Mouse (Mus musculus): ENCODE data around the gene Bpifa6. TPM values are rescaled to one million over a fixed set of nuclear protein-coding genes. Genes with fewer than 3 reads are reported as not detected.
"Not testable (repeated sequence)": the region's sequence is repeated elsewhere in the genome, so short reads cannot be mapped to it uniquely, and the experiment has no call there.

The Bpifa6 gene
- polyA plus RNA-seq, 1 experiment from 2014 or later = not detected

DNA sequence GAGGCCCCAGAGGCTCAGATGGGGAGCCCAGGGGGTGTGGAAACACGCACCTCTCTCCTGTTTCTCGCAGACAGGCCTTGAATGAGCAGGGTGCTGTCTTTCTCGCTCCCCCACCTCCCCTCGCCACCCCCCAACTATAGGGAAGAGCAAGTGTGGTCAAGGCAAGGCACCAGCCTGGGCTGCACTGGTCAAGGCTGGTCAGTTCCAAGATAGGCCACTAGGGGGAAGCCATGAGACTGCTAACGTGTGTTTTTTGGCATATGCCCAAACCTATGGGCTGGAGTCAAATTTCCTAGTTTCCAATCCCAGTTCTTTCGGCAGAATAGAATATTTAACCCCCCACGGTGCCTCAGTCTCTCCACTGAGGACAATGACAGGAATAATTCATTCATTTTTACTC, 21.0 kb downstream of the Bpifa6 start:
- WGBS = 2% methylated on average over 7 of the region's 7 CpGs
- no peak for ATAC-seq (replicated peaks)

DNA sequence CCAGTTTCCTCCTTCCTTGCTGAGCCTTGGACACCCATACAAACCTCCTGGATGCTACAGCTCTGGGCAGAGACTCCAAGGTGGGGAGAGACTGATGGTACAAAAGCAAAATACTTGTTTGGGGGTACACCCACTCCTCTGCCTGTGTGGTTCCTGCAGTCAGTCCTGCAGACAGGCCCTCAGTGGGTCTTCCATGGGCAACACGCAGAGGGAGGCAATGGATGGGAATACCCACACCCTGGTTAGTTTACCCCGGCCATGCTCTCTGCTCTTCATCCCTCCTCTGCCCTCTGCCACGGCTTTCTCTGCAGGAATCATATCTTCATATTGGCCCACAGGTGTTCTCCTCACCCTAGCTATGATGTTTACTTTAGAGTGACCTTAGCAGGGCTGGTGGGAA, 25.8 kb downstream of the Bpifa6 start:
- Histone ChIP-seq H3K9me3 (no peaks in the 10 kb centered on the region), H3K36me3 (replicated peaks) (no peaks in the 10 kb centered on the region), H3K27me3 (replicated peaks) (no peaks in the 10 kb centered on the region), H3K4me2 (no peak overlapping the region), H3K9ac (no peak overlapping the region), H3K4me3 (no peak overlapping the region), H3K27ac (no peak overlapping the region), H3K4me1 (no peaks in the 10 kb centered on the region)
- no peak for ATAC-seq (replicated peaks)
- WGBS = 73% methylated on average over 3 of the region's 3 CpGs

More for the DNA sequence above, 21.0 kb downstream of the Bpifa6 start:
- Histone ChIP-seq H3K27ac (no peak overlapping the region), H3K9ac (no peak overlapping the region), H3K36me3 (replicated peaks) (no peaks in the 10 kb centered on the region), H3K4me1 (no peaks in the 10 kb centered on the region), H3K27me3 (replicated peaks) (no peaks in the 10 kb centered on the region), H3K4me2 (no peak overlapping the region), H3K4me3 (no peak overlapping the region), H3K9me3 (no peaks in the 10 kb centered on the region)

DNA sequence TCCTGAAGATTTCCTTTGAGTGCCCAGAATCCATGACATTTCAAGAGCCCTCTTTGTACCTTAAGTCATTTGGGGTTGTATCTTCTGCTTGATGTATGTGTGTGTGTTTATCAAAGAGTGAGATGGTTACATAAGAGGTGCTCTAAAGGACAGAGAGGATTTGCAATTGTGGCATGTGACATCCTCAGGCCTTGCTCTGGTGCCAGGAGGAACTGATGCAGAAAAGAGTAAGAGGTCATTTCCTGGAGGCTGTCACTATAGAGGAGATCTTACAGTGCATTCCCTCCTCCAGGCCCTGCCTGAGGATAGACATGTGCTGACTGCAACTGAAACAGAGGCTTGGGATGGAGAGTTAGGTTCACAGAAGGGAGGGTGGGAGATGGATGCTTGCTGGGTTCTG, 26.3 kb downstream of the Bpifa6 start:
- no peak for ATAC-seq (replicated peaks)
- no peaks in the 10 kb centered on the region for H3K4me1 ChIP-seq
- no peak overlapping the region for H3K9ac ChIP-seq
- H3K4me2 ChIP-seq = no peak overlapping the region
- no peaks in the 10 kb centered on the region for H3K36me3 ChIP-seq (replicated peaks)
- no peaks in the 10 kb centered on the region for H3K9me3 ChIP-seq
- H3K27me3 ChIP-seq (replicated peaks) = no peaks in the 10 kb centered on the region
- H3K27ac ChIP-seq = no peak overlapping the region
- no peak overlapping the region for H3K4me3 ChIP-seq

DNA sequence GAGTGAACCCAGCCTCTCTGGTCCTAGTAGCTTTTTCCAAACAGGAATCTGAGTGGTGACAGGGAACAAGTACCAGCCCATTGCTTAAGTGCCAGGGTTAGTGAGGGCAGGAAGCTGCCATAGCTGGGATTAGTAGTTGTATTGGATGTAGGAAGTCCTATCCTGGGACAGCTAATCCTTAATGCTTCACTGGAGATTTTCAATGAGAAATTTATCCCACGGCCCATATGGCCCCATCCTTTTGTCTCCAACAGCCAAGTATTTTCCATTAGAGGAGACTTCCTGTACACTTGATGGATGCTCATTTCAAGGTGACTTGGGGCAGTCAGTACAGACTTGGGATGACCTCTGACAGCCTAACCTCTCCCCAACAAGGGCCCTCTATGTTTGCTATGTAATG, 29.7 kb downstream of the Bpifa6 start:
- 8% methylated on average over 1 of the region's 1 CpGs for WGBS
- H3K4me2 ChIP-seq = no peak overlapping the region
- no peaks in the 10 kb centered on the region for H3K36me3 ChIP-seq (replicated peaks)
- no peak overlapping the region for H3K9ac ChIP-seq
- H3K9me3 ChIP-seq = no peaks in the 10 kb centered on the region
- no peaks in the 10 kb centered on the region for H3K4me1 ChIP-seq
- no peaks in the 10 kb centered on the region for H3K27me3 ChIP-seq (replicated peaks)
- no peak overlapping the region for H3K27ac ChIP-seq
- no peak for ATAC-seq (replicated peaks)
- no peak overlapping the region for H3K4me3 ChIP-seq

DNA sequence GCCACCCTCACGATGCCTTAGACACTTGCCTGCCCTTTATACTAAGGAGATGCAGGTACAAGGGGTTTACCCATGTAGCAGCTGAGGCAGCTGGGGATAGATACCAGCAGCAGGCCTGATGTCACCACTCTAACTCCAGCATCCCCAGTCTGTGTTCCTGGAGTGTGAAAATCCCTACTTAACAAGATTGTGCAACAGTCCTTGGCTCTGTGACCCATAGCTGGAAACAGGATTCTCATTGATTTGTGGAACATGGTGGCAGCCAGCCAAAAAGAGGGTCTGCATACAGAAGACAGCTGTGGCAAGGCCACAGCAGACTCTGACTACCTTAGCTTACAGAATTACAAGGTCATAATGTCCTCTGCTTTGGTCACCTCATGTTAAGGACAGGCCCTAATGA, 30.3 kb downstream of the Bpifa6 start:
- H3K4me1 ChIP-seq = no peaks in the 10 kb centered on the region
- no peaks in the 10 kb centered on the region for H3K27me3 ChIP-seq (replicated peaks)
- ATAC-seq (replicated peaks) = no peak
- whole genome bisulfite sequencing = 90% methylated on average over 1 of the region's 1 CpGs
- no peaks in the 10 kb centered on the region for H3K36me3 ChIP-seq (replicated peaks)
- H3K4me3 ChIP-seq = no peak overlapping the region
- H3K27ac ChIP-seq = no peak overlapping the region
- no peak overlapping the region for H3K9ac ChIP-seq
- H3K9me3 ChIP-seq = no peaks in the 10 kb centered on the region
- no peak overlapping the region for H3K4me2 ChIP-seq

DNA sequence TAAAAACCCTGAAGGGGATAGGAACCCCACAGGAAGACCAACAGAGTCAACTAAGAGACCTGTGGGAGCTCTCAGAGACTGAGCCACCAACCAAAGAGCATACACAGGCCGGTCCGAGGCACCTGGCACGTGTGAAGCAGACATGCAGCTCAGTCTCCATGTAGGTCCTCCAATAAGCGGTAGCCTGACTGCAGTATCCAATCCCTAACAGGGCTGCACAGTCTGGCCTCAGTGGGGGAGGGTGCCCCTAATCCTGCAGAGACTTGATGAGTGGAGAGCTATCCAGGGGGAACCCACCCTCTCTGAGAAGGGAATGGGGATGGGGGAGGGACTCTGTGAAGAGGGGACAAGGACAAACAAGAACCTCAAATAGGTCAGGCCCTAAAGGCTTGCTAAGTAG, 31.0 kb downstream of the Bpifa6 start:
- H3K27ac ChIP-seq = no peak overlapping the region
- H3K9me3 ChIP-seq = no peaks in the 10 kb centered on the region
- no peak overlapping the region for H3K4me3 ChIP-seq
- no peak overlapping the region for H3K4me2 ChIP-seq
- H3K27me3 ChIP-seq (replicated peaks) = no peaks in the 10 kb centered on the region
- 78% methylated on average over 4 of the region's 4 CpGs for WGBS
- ATAC-seq (replicated peaks) = no peak
- H3K4me1 ChIP-seq = no peaks in the 10 kb centered on the region
- no peak overlapping the region for H3K9ac ChIP-seq
- H3K36me3 ChIP-seq (replicated peaks) = no peaks in the 10 kb centered on the region

DNA sequence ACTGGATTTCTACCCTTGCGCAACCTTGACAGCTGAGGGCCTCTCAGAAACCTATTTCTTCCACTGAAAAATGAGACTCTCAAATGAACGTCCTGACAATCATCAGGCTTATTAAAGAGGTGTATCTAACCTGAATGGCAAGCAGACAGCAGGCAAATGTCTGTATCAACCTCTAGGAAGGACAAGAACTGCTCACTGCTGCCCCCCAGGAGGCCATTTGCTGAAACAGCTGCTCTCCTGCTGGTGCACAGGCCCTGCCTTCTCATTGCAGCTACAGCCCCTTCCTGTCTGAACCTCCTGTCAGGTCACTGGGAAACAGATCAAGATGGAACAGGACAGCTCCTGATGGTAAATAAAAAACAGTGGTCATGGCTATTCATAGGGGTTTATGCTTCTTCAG, 31.6 kb downstream of the Bpifa6 start:
- Histone ChIP-seq H3K9me3 (no peaks in the 10 kb centered on the region), H3K4me3 (no peak overlapping the region), H3K9ac (no peak overlapping the region), H3K27me3 (replicated peaks) (no peaks in the 10 kb centered on the region), H3K4me2 (no peak overlapping the region), H3K36me3 (replicated peaks) (no peaks in the 10 kb centered on the region), H3K4me1 (no peaks in the 10 kb centered on the region), H3K27ac (no peak overlapping the region)
- ATAC-seq (replicated peaks) = no peak
- WGBS = 84% methylated on average over 2 of the region's 2 CpGs

DNA sequence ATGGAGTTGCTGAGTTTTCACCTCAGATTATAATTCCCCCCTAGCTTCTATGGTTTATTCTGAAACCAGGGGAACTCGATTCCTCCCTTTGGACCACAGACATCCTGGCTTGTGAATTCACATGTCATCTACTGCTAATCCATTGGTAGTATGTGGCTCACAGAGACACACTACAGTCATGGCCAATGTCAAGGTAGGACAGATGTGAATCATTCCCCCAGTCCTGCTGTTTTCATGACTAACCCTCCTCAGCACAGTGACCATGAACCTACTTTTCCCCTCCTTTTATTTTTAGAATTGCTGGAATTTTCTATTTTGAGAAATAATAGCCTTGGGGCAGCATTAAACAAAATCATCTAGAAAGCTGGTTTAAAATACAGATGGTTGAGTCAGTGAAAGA, 32.6 kb downstream of the Bpifa6 start:
- no peak for ATAC-seq (replicated peaks)
- Histone ChIP-seq H3K36me3 (replicated peaks) (no peaks in the 10 kb centered on the region), H3K9me3 (no peaks in the 10 kb centered on the region)

DNA sequence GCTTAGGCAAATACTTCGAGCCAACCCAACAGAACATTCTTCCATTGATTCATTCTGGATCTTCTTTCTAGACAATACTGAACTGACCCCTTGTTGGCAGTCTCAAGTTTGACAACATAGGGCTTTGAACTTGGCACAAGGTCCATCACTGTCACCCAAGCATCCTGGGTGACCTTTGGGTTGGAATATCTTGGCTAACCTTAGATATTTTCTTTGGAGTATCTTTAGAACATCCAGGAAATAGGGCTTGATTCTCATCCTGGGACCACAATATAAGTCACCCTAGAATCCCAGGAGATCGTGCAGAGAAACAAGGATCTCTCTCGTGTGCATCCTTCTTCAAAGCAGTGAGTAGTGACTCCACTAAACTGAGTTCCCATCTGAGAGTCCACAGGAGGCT, 33.2 kb downstream of the Bpifa6 start, which contains the start of gene Bpifa2:
Gene Bpifa2, plus strand, starts transcription at position 301 of the 400 bp plus-strand sequence.
- WGBS = 82% methylated on average over 3 of the region's 3 CpGs
- Histone ChIP-seq H3K36me3 (replicated peaks) (no peaks in the 10 kb centered on the region), H3K9me3 (no peaks in the 10 kb centered on the region), H3K4me1 (no peaks in the 10 kb centered on the region), H3K27me3 (replicated peaks) (no peaks in the 10 kb centered on the region), H3K27ac (no peak within 1 kb of the TSS), H3K9ac (no peak within 1 kb of the TSS), H3K4me3 (no peak within 1 kb of the TSS), H3K4me2 (no peak within 1 kb of the TSS)
- no peak for ATAC-seq (replicated peaks)

More for the DNA sequence above, 32.6 kb downstream of the Bpifa6 start:
- Histone ChIP-seq H3K9ac (no peak overlapping the region), H3K27ac (no peak overlapping the region), H3K4me2 (no peak overlapping the region), H3K4me3 (no peak overlapping the region), H3K4me1 (no peaks in the 10 kb centered on the region), H3K27me3 (replicated peaks) (no peaks in the 10 kb centered on the region)
- 74% methylated on average over 1 of the region's 1 CpGs for WGBS

DNA sequence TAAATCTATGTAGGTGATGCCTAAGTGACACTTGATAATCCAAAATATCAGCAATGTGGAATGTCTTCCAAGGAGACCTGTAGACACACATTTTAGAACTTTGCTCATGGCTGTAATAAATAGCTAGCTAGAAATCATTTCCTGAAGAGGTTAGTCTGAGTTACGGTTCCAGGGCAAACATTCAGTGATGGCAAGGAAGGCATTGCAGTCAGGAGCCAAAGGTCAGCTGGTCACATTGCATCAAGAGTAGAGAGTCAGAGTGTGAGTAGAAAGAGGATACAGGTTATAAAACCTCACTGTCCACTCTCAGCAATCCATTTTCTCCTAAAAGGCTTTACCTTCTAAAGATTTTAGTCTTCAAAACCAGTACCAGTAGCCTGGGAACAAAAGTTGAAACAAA, 43.2 kb downstream of the Bpifa6 start:
- no peaks in the 10 kb centered on the region for H3K4me1 ChIP-seq
- no peak overlapping the region for H3K27ac ChIP-seq
- H3K27me3 ChIP-seq (replicated peaks) = no peaks in the 10 kb centered on the region
- H3K36me3 ChIP-seq (replicated peaks) = no peaks in the 10 kb centered on the region
- no peak overlapping the region for H3K4me2 ChIP-seq
- 86% methylated on average over 1 of the region's 1 CpGs for WGBS
- H3K4me3 ChIP-seq = no peak overlapping the region
- ATAC-seq (replicated peaks) = no peak
- no peak overlapping the region for H3K9ac ChIP-seq
- no peaks in the 10 kb centered on the region for H3K9me3 ChIP-seq

DNA sequence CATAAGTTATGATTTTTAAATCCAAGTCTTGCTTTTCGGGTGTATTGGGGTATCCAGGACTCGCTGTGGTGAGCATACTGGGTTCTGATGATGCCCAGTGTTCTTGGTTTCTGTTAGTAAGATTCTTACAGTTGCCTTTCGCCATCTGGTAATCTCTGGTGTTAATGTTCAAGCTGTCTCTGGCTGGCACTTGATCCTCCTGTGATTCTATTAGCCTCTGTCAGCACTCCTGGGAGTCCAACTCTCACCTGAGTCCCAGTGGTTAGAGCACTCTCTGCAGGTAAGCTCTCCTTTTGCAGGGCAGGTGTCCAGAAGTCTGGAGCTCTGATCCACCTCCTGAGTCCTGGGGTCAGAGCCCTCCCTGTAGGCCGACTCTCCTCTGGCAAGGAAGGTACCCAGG, 49.9 kb downstream of the Bpifa6 start:
- H3K4me2 ChIP-seq; H3K4me3 ChIP-seq; H3K9me3 ChIP-seq; H3K27ac ChIP-seq; H3K27me3 ChIP-seq (replicated peaks); H3K36me3 ChIP-seq (replicated peaks); ATAC-seq (replicated peaks); H3K4me1 ChIP-seq; H3K9ac ChIP-seq: not testable (repeated sequence)
- 83% methylated on average over 4 of the region's 4 CpGs for WGBS

DNA sequence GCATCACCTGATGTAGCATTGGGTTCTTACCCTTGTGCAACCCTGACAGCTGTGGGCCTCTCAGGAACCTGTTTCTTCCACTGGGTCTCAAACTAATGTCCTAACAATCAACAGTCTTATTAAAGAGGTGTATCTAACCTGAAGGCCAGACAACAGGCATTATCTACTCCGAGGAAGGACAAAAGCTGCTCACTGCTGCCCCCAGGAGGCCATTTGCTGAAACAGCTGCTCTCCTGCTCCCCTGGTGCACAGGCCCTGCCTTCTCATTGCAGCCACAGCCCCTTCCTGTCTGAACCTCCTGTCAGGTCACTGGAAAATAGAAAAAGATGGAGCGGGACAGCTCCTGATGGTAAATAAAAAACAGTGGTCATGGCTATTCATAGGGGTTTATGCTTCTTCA, 64.2 kb downstream of the Bpifa6 start:
- no peak overlapping the region for H3K4me2 ChIP-seq
- H3K27me3 ChIP-seq (replicated peaks) = no peaks in the 10 kb centered on the region
- no peak overlapping the region for H3K9ac ChIP-seq
- no peak overlapping the region for H3K27ac ChIP-seq
- WGBS = 67% methylated on average over 2 of the region's 2 CpGs
- no peak overlapping the region for H3K4me3 ChIP-seq
- ATAC-seq (replicated peaks) = no peak
- H3K36me3 ChIP-seq (replicated peaks) = no peaks in the 10 kb centered on the region
- no peaks in the 10 kb centered on the region for H3K4me1 ChIP-seq
- no peaks in the 10 kb centered on the region for H3K9me3 ChIP-seq

DNA sequence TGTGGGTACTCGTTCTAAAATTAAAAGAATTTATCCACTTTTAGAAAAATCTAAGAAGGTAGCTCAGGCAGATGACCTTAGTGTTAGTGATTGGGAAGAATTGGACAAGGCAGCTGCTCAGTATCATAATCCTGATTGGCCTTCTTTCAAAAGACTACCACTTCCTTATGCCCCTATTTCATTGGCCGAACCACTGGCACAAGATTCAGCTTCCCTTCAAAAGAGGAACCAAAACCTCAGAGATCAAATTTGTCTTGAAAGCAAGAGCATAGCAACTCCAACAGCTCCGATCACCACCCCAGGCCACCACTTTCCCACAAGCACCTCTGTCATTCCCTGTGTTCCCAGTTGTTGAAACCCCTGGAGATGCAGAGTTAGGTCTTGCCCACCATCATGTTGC, 70.0 kb downstream of the Bpifa6 start:
- Histone ChIP-seq H3K4me3 (no peak overlapping the region), H3K9me3 (no peaks in the 10 kb centered on the region), H3K27me3 (replicated peaks) (no peaks in the 10 kb centered on the region), H3K4me2 (no peak overlapping the region), H3K27ac (no peak overlapping the region), H3K9ac (no peak overlapping the region), H3K36me3 (replicated peaks) (no peaks in the 10 kb centered on the region), H3K4me1 (no peaks in the 10 kb centered on the region)
- no peak for ATAC-seq (replicated peaks)
- WGBS = 88% methylated on average over 3 of the region's 3 CpGs

Measured in midbrain, embryonic 15.5 days (tissue).